Mouse (Mus musculus) neutrophil, adult 59 days (primary cell): ENCODE data around the gene 1700019N19Rik. TPM values are rescaled to one million over a fixed set of nuclear protein-coding genes. Genes with fewer than 3 reads are reported as not detected.

Source experiments
- total RNA-seq, 2 experiments: library from RNA; stranded (reverse); gene quantifications; 1 replicate in 1 of 2; 2 replicates in 1 of 2; pipeline ENCODE4 v1.2.4; 2023

The 1700019N19Rik gene
- total RNA-seq = not detected

DNA sequence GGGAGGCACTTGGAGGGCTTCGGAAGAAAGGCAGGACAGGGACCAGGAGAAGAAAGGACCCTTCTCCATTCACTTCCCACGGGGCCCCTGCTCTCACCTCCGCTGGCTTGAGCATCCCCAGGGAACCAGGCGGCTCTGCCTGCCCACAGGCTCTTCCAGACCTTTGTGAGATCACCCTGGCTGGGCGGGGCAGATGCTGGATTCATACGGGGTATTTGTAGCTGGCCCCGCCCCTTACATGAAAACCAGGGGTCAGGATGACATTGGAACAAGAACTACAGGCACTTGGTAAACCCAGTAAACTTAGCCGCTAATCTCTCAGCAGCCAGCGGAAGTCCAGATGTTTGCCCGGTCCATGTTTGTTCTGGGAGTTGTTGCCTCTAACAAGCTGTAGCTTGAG lies at the start of gene 1700019N19Rik:
TSS of gene 1700019N19Rik (minus strand) at position 178 of the 400 bp plus-strand sequence.

DNA sequence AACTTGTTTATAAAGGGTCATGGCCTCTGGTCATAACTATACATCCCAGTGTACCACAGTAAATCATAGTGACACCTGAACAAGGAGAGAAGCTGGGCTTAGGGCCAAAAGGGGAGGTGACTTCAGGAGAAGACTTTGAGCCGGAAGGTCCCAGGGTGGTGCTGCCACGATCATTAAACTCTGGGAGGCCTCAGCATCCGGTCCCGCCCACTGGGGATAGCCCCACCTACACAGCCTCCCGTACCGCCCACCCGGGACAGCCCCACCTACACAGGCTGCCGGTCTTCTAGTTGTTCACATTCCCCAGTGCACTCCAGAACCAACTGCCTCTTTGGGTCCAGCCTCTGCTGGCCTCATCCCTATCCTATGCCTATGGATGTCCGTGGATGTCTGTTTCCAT lies 34.8 kb downstream of the 1700019N19Rik start, which contains the start of gene Pnliprp2:
TSS of gene Pnliprp2 (plus strand) at position 297 of the 400 bp plus-strand sequence.

Other genes starting within 250 kb of the 1700019N19Rik start
- gene Pnlip, start 142.0 kb downstream of the 1700019N19Rik start, total RNA-seq = not detected
- not detected for gene Pnliprp1, start 65.6 kb downstream of the 1700019N19Rik start, total RNA-seq
- gene Pnliprp2, start 34.7 kb downstream of the 1700019N19Rik start, total RNA-seq = not detected
- not detected for gene Eno4, start 149.0 kb upstream of the 1700019N19Rik start, total RNA-seq
- gene Hspa12a, start 149.2 kb upstream of the 1700019N19Rik start, total RNA-seq = 1 to 10 TPM; 4.4 to 8.0 TPM